Mouse (Mus musculus): ENCODE results near the gene Fcgrt. TPM values are rescaled to one million over a fixed set of nuclear protein-coding genes. Genes with fewer than 3 reads are reported as not detected.
A peak's percentile ranks its signal among the peaks of the same experiment; 100 is the strongest.

Fcgrt gene
- polyA plus RNA-seq, 1 experiment from 2014 or later, result 53.8 TPM

GRCm38 (mm10) chr7:45095367-45095766, 8.3 kb downstream of the Fcgrt start:
- no peak for ATAC-seq (ENCODE audit: insufficient number of reproducible peaks, insufficient read depth, low FRiP score, low read depth)
- Histone ChIP-seq H3K9ac (ENCODE audit: low read length) (no peak overlapping the region), H3K9me3 (ENCODE audit: control insufficient read depth, low read length) (no peaks in the 10 kb centered on the region), H3K4me3 (ENCODE audit: control insufficient read depth in 1 of 2, insufficient read depth in 1 of 2, low read depth in 1 of 2, low read length in 2 of 2) (no peak overlapping the region), H3K27me3 (ENCODE audit: control insufficient read depth, insufficient read depth, low read length) (no peaks in the 10 kb centered on the region), H3K36me3 (ENCODE audit: control insufficient read depth, insufficient read depth, low read length) (no peaks in the 10 kb centered on the region), H3K4me2 (ENCODE audit: low read length) (no peak overlapping the region), H3K27ac (replicated peaks in 1 of 2; ENCODE audit: control insufficient read depth in 1 of 2, insufficient read depth in 1 of 2, low read depth in 2 of 2, low read length in 2 of 2) (no peak overlapping the region), H3K4me1 (ENCODE audit: control insufficient read depth in 2 of 2, insufficient read depth in 2 of 2, low read length in 2 of 2) (peaks cover 7 to 12% of the 10 kb centered on the region in 2 experiments; a peak in 2 of 4 replicates)
- 67% methylated on average over 6 of the region's 6 CpGs for WGBS

- ATAC-seq (ENCODE audit: insufficient number of reproducible peaks, insufficient read depth, low FRiP score, low read depth), result no peak
- no peak overlapping the region for H3K27ac ChIP-seq (replicated peaks in 1 of 2; ENCODE audit: control insufficient read depth in 1 of 2, insufficient read depth in 1 of 2, low read depth in 2 of 2, low read length in 2 of 2)
- H3K4me1 ChIP-seq (ENCODE audit: control insufficient read depth in 2 of 2, insufficient read depth in 2 of 2, low read length in 2 of 2), result peaks cover 7 to 14% of the 10 kb centered on the region in 2 experiments; a peak in 2 of 4 replicates
- no peaks in the 10 kb centered on the region for H3K27me3 ChIP-seq (ENCODE audit: control insufficient read depth, insufficient read depth, low read length)
- H3K4me2 ChIP-seq (ENCODE audit: low read length), result no peak overlapping the region
- H3K9me3 ChIP-seq (ENCODE audit: control insufficient read depth, low read length), result no peaks in the 10 kb centered on the region
- H3K9ac ChIP-seq (ENCODE audit: low read length), result no peak overlapping the region
- no peak overlapping the region for H3K4me3 ChIP-seq (ENCODE audit: control insufficient read depth in 1 of 2, insufficient read depth in 1 of 2, low read depth in 1 of 2, low read length in 2 of 2)
- 58% methylated on average over 7 of the region's 7 CpGs for WGBS
- H3K36me3 ChIP-seq (ENCODE audit: control insufficient read depth, insufficient read depth, low read length), result no peaks in the 10 kb centered on the region
These were observed 9.5 kb downstream of the Fcgrt start for GRCm38 (mm10) chr7:45094121-45094520.

- H3K4me3 ChIP-seq (ENCODE audit: control insufficient read depth in 1 of 2, insufficient read depth in 1 of 2, low read depth in 1 of 2, low read length in 2 of 2), result no peak overlapping the region
- WGBS, result 36% methylated on average over 18 of the region's 18 CpGs
- H3K9me3 ChIP-seq (ENCODE audit: control insufficient read depth, low read length), result no peaks in the 10 kb centered on the region
- no peaks in the 10 kb centered on the region for H3K27me3 ChIP-seq (ENCODE audit: control insufficient read depth, insufficient read depth, low read length)
- H3K36me3 ChIP-seq (ENCODE audit: control insufficient read depth, insufficient read depth, low read length), result peaks cover 5% of the 10 kb centered on the region
- no peak for ATAC-seq (ENCODE audit: insufficient number of reproducible peaks, insufficient read depth, low FRiP score, low read depth)
- H3K9ac ChIP-seq (ENCODE audit: low read length), result no peak overlapping the region
- peaks cover 7 to 14% of the 10 kb centered on the region in 2 experiments; a peak in 2 of 4 replicates for H3K4me1 ChIP-seq (ENCODE audit: control insufficient read depth in 2 of 2, insufficient read depth in 2 of 2, low read length in 2 of 2)
- H3K4me2 ChIP-seq (ENCODE audit: low read length), result no peak overlapping the region
- no peak overlapping the region for H3K27ac ChIP-seq (replicated peaks in 1 of 2; ENCODE audit: control insufficient read depth in 1 of 2, insufficient read depth in 1 of 2, low read depth in 2 of 2, low read length in 2 of 2)
These were observed 10.1 kb downstream of the Fcgrt start for GRCm38 (mm10) chr7:45093516-45093905.

GRCm38 (mm10) chr7:45092828-45093515, 10.7 kb downstream of the Fcgrt start:
- WGBS, result 57% methylated on average over 12 of the region's 12 CpGs
- H3K4me3 ChIP-seq (ENCODE audit: control insufficient read depth in 1 of 2, insufficient read depth in 1 of 2, low read depth in 1 of 2, low read length in 2 of 2), result no peak overlapping the region
- H3K9ac ChIP-seq (ENCODE audit: low read length), result 0 out of 2 replicates have a peak overlapping the region, but pooled peaks have one; percentile 21
- H3K36me3 ChIP-seq (ENCODE audit: control insufficient read depth, insufficient read depth, low read length), result peaks cover 10% of the 10 kb centered on the region
- H3K4me1 ChIP-seq (ENCODE audit: control insufficient read depth in 2 of 2, insufficient read depth in 2 of 2, low read length in 2 of 2), result peaks cover 7 to 14% of the 10 kb centered on the region in 2 experiments; a peak in 2 of 4 replicates
- H3K27me3 ChIP-seq (ENCODE audit: control insufficient read depth, insufficient read depth, low read length), result no peaks in the 10 kb centered on the region
- peak overlapping the region in 1 of 2 experiments; percentile 82; a peak in 2 of 4 replicates for H3K27ac ChIP-seq (replicated peaks in 1 of 2; ENCODE audit: control insufficient read depth in 1 of 2, insufficient read depth in 1 of 2, low read depth in 2 of 2, low read length in 2 of 2)
- no peaks in the 10 kb centered on the region for H3K9me3 ChIP-seq (ENCODE audit: control insufficient read depth, low read length)
- no peak for ATAC-seq (ENCODE audit: insufficient number of reproducible peaks, insufficient read depth, low FRiP score, low read depth)
- no peak overlapping the region for H3K4me2 ChIP-seq (ENCODE audit: low read length)

- peaks cover 19% of the 10 kb centered on the region for H3K36me3 ChIP-seq (ENCODE audit: control insufficient read depth, insufficient read depth, low read length)
- H3K4me1 ChIP-seq (ENCODE audit: control insufficient read depth in 2 of 2, insufficient read depth in 2 of 2, low read length in 2 of 2), result peaks cover 7 to 14% of the 10 kb centered on the region in 2 experiments; a peak in 2 of 4 replicates
- H3K9ac ChIP-seq (ENCODE audit: low read length), result peak within 1 kb of the TSS; percentile 78
- H3K4me2 ChIP-seq (ENCODE audit: low read length), result peak within 1 kb of the TSS; percentile 68
- H3K4me3 ChIP-seq (ENCODE audit: control insufficient read depth in 1 of 2, insufficient read depth in 1 of 2, low read depth in 1 of 2, low read length in 2 of 2), result peak within 1 kb of the TSS; percentile 52
- no peaks in the 10 kb centered on the region for H3K9me3 ChIP-seq (ENCODE audit: control insufficient read depth, low read length)
- no peaks in the 10 kb centered on the region for H3K27me3 ChIP-seq (ENCODE audit: control insufficient read depth, insufficient read depth, low read length)
- peak; percentile 93 for ATAC-seq (ENCODE audit: insufficient number of reproducible peaks, insufficient read depth, low FRiP score, low read depth)
- WGBS, result under 1% methylated on average over 16 of the region's 16 CpGs
- H3K27ac ChIP-seq (replicated peaks in 1 of 2; ENCODE audit: control insufficient read depth in 1 of 2, insufficient read depth in 1 of 2, low read depth in 2 of 2, low read length in 2 of 2), result peak within 1 kb of the TSS; percentile 81 to 82
These were observed 11.6 kb downstream of the Fcgrt start, which contains the start of gene Rcn3 for GRCm38 (mm10) chr7:45092048-45092447. TSS of gene Rcn3 (minus strand) at chr7:45092221.

GRCm38 (mm10) chr7:45091001-45091990, 12.4 kb downstream of the Fcgrt start:
- Histone ChIP-seq H3K36me3 (ENCODE audit: control insufficient read depth, insufficient read depth, low read length) (peaks cover 27% of the 10 kb centered on the region), H3K9ac (ENCODE audit: low read length) (peak overlapping the region; percentile 78), H3K4me3 (ENCODE audit: control insufficient read depth in 1 of 2, insufficient read depth in 1 of 2, low read depth in 1 of 2, low read length in 2 of 2) (peak overlapping the region; percentile 52), H3K27me3 (ENCODE audit: control insufficient read depth, insufficient read depth, low read length) (no peaks in the 10 kb centered on the region), H3K9me3 (ENCODE audit: control insufficient read depth, low read length) (no peaks in the 10 kb centered on the region), H3K4me1 (ENCODE audit: control insufficient read depth in 2 of 2, insufficient read depth in 2 of 2, low read length in 2 of 2) (peaks cover 7 to 14% of the 10 kb centered on the region in 2 experiments; a peak in 2 of 4 replicates), H3K27ac (replicated peaks in 1 of 2; ENCODE audit: control insufficient read depth in 1 of 2, insufficient read depth in 1 of 2, low read depth in 2 of 2, low read length in 2 of 2) (peak overlapping the region; percentile 81 to 82), H3K4me2 (ENCODE audit: low read length) (peak overlapping the region; percentile 68)
- ATAC-seq (ENCODE audit: insufficient number of reproducible peaks, insufficient read depth, low FRiP score, low read depth), result peak; percentile 55; the same call in 1 of the 2 replicates
- WGBS, result 11% methylated on average over 35 of the region's 35 CpGs

GRCm38 (mm10) chr7:45090251-45090977, 13.2 kb downstream of the Fcgrt start:
- peak overlapping the region; percentile 52; a peak in 3 of 4 replicates for H3K4me3 ChIP-seq (ENCODE audit: control insufficient read depth in 1 of 2, insufficient read depth in 1 of 2, low read depth in 1 of 2, low read length in 2 of 2)
- ATAC-seq (ENCODE audit: insufficient number of reproducible peaks, insufficient read depth, low FRiP score, low read depth), result no peak
- H3K9ac ChIP-seq (ENCODE audit: low read length), result peak overlapping the region; percentile 78
- no peaks in the 10 kb centered on the region for H3K27me3 ChIP-seq (ENCODE audit: control insufficient read depth, insufficient read depth, low read length)
- no peaks in the 10 kb centered on the region for H3K9me3 ChIP-seq (ENCODE audit: control insufficient read depth, low read length)
- peak overlapping the region; percentile 68 for H3K4me2 ChIP-seq (ENCODE audit: low read length)
- H3K36me3 ChIP-seq (ENCODE audit: control insufficient read depth, insufficient read depth, low read length), result peaks cover 36% of the 10 kb centered on the region
- peaks cover 7 to 14% of the 10 kb centered on the region in 2 experiments; a peak in 2 of 4 replicates for H3K4me1 ChIP-seq (ENCODE audit: control insufficient read depth in 2 of 2, insufficient read depth in 2 of 2, low read length in 2 of 2)
- peak overlapping the region in 1 of 2 experiments; percentile 81; a peak in 1 of 4 replicates for H3K27ac ChIP-seq (replicated peaks in 1 of 2; ENCODE audit: control insufficient read depth in 1 of 2, insufficient read depth in 1 of 2, low read depth in 2 of 2, low read length in 2 of 2)
- 73% methylated on average over 13 of the region's 13 CpGs for WGBS
